Mouse (Mus musculus) liver, postnatal 0 days (tissue): Measurements from ENCODE around the gene Arhgap30. TPM values are rescaled to one million over a fixed set of nuclear protein-coding genes. Genes with fewer than 3 reads are reported as not detected.
A peak's percentile ranks its signal among the peaks of the same experiment; 100 is the strongest.

Experiments
- ATAC-seq: fragments of 200-750 bp; cut with Nextera tagmentation; 2 replicates; pipeline ENCODE4 v1.8.0; 2017; ENCODE audit warnings: mild to moderate bottlenecking, moderate library complexity
- DNase-seq: peaks from one replicate; pipeline ENCODE4 v3.0.0-alpha.2; 2016
- H3K27ac ChIP-seq: fragments of 300-500 bp; sonication (generic); 2 replicates; pipeline ENCODE4 v1.5.1; 2014; ENCODE audit warnings: antibody characterized with exemption, moderate library complexity, mild to moderate bottlenecking, low read depth
- H3K27me3 ChIP-seq: fragments of 300-500 bp; sonication (generic); 2 replicates; pipeline ENCODE4 v1.6.1; 2014; ENCODE audit warnings: low read length, control low read depth, mixed read lengths; ENCODE audit not compliant: insufficient read depth
- H3K36me3 ChIP-seq: fragments of 300-500 bp; sonication (generic); replicated peaks from 2 replicates; pipeline ENCODE4 v1.6.1; 2014; ENCODE audit warnings: mild to moderate bottlenecking, control low read depth, low read length, moderate library complexity, mixed read lengths; ENCODE audit not compliant: insufficient read depth
- H3K4me1 ChIP-seq: fragments of 300-500 bp; sonication (generic); 2 replicates; pipeline ENCODE4 v1.6.1; 2014; ENCODE audit warnings: antibody characterized with exemption, mild to moderate bottlenecking, control low read depth; ENCODE audit not compliant: insufficient read depth
- H3K4me2 ChIP-seq: fragments of 300-500 bp; sonication (generic); 2 replicates; pipeline ENCODE4 v1.6.1; 2014; ENCODE audit warnings: low read depth, mild to moderate bottlenecking, low read length, moderate library complexity, mixed read lengths
- H3K4me3 ChIP-seq: fragments of 300-500 bp; sonication (generic); 2 replicates; pipeline ENCODE4 v1.5.1; 2014; ENCODE audit warnings: low read depth, low read length
- H3K9ac ChIP-seq: fragments of 300-500 bp; sonication (generic); replicated peaks from 2 replicates; pipeline ENCODE4 v1.6.1; 2014; ENCODE audit warnings: mild to moderate bottlenecking, moderate library complexity
- H3K9me3 ChIP-seq: fragments of 300-500 bp; sonication (generic); 2 replicates; pipeline ENCODE4 v1.6.1; 2016; ENCODE audit warnings: mild to moderate bottlenecking, control low read depth, low read length, mixed read lengths
- CTCF ChIP-seq: sonication (generic); IDR thresholded peaks from 2 replicates; pipeline ENCODE4 v1.5.1; 2016; ENCODE audit warnings: antibody characterized with exemption, low read depth
- EP300 ChIP-seq: IDR thresholded peaks from 2 replicates; pipeline ENCODE4 v1.6.1; 2016; ENCODE audit warnings: antibody characterized with exemption, low read depth, mild to moderate bottlenecking
- WGBS: fragments of 180-500 bp; shearing (Covaris S2); extraction: QIAGEN DNeasy Blood & Tissue Kit; methylation state at CpG from one replicate; pipeline ENCODE4 v1.1.7; 2014; ENCODE audit not compliant: insufficient replicate concordance; 5-methylcytosine and 5-hydroxymethylcytosine counted together
- polyA plus RNA-seq: library from polyadenylated mRNA; unstranded; fragments of >200 nt; fragmentation: Nextera tagmentation; extraction: Ambion mirVana; gene quantifications from 2 replicates; pipeline ENCODE4 v1.2.1, GENCODE M21; 2015

The Arhgap30 gene
- 5.6 and 7.0 TPM in 2 replicates for polyA plus RNA-seq

DNA sequence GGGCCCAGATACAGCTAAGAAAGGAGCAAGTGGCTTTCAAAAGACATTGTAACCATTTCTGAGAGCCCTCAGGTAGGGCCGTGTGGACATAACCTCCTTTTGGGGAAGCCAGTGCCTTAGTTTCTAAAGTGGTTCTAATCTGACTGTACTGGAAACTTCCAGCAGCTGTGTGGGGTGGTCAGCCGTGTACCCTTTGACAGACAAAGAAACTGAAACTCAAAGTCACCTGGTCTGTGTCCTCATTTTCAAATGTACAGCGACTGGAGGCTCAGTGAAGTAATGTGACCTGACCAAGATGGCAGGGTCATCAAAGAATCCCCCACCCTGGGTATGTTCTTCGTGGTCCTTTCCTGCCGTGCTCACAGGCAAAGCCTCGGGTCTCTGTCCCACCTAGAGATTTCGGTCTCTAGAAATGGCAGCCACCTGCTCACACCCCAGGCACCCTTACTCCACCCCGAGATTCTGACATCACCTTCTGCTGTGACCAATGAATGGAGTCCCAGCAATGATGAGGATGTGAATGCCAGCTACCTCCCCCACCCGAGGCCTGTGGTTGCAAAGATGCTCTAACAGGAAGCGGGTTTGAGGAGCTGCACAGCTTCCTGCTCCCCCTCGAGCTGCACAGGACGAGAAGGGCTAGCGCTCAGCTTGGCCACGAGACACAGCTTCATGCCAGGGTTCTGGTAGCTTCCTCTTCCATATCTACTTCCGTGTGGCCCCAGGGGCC is at the start of gene Arhgap30:
Arhgap30 (plus strand) TSS at position 579 of the 727 bp plus-strand sequence.
- 32% methylated on average over 15 of the region's 15 CpGs for WGBS
- H3K4me3 ChIP-seq = peak within 1 kb of the TSS; percentile 56
- peak; percentile 81 for DNase-seq

DNA sequence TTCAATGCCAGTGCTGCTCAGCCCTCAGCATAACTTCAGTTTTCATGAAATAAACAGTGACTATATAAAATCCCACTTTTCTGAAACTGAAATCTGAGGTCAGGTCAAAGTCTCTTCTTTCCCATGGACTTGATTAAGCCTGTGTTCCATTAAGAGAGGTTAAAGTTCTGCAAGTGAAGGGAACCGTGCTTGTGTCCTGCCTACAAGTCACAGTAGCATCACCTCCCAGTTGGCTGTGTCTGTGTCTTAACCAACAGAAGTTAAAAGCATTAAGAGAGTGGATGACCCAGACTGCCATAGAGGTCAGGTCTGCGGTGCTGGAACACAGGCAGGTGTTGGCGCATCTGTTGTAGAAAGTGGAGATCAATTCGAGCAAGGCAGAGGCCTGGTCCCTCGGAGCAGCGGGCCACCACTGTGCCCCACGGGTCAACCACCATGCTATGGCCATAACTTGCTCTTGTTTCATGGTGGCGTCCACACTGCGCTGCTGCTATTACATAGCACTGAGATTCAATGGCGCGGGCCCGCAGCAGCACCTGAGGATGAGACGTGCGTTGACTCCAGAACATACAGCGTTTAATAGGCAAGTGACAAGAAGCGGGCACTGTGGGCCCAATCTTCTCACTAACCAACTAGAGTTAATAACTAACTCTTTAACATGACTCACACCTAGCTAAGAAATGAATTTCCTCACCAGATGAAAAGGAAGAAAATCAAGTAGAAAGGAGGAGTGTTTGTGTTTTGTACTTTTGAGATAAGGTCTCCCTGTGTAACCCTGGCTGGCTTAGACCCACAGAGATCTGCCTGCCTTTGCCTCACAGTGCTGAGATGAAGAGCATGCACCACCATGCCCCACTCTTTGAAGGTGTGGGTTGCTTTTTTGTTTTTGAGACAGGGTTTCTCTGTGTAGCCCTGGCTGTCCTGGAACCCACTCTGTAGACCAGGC is 46.2 kb upstream of the Arhgap30 start:
- Histone ChIP-seq H3K36me3 (peaks cover 40% of the 10 kb centered on the region), H3K9me3 (no peaks in the 10 kb centered on the region; the same call in 1 of the 2 replicates), H3K27me3 (no peaks in the 10 kb centered on the region), H3K4me1 (peaks cover 15% of the 10 kb centered on the region), H3K4me3 (no peak overlapping the region), H3K4me2 (no peak overlapping the region), H3K27ac (0 out of 2 replicates have a peak overlapping the region, but pooled peaks have one; percentile 50), H3K9ac (no peak overlapping the region)
- WGBS = 88% methylated on average over 16 of the region's 16 CpGs
- no peak for ATAC-seq
- TF ChIP-seq CTCF (no peak), EP300 (no peak)
- DNase-seq = no peak

More for the DNA sequence above, at the start of gene Arhgap30:
- H3K27me3 ChIP-seq = no peaks in the 10 kb centered on the region
- TF ChIP-seq EP300 = no peak
- no peak for TF ChIP-seq CTCF
- H3K4me2 ChIP-seq = peak within 1 kb of the TSS; percentile 67
- H3K4me1 ChIP-seq = no peaks in the 10 kb centered on the region
- H3K9ac ChIP-seq = peak within 1 kb of the TSS; percentile 66
- H3K36me3 ChIP-seq = no peaks in the 10 kb centered on the region
- peak; percentile 78 for ATAC-seq
- H3K27ac ChIP-seq = peak within 1 kb of the TSS; percentile 95
- H3K9me3 ChIP-seq = no peaks in the 10 kb centered on the region

DNA sequence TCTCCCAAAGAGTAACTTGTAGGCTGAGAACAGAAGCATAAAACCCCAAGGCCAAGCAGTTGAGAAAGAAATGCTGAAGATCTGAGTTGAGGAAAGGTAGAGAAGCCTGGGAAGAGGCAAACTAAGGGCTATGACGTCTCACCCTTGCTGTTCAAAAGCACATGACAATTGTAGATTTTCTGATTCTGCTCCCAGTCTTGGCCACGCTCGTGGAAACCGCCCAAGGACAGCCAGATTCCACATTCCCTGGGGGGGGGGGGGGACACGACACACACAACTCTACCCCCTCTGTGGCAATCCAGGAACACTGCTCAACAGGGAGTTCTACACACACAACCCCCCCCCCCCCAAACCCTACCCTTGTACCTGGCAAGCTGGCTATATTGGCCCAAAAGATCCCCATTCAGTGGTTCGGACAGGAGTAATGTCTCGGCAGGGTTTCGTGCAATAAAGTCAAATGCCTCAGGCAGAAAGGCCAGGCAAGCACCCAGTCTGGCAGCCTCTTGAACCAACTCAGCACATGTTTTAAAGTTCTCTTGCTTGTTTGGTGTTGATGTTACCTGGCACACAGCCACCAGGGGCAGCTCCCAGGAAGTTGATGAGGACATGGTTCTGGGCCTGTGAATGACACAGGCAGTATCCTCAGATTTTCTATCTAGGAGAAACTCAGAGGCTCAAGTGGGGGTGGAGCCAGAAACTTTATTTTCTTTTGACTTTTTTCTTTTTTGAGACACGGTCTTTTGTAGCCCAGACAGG is 44.7 kb upstream of the Arhgap30 start:
- Histone ChIP-seq H3K4me1 (peaks cover 19% of the 10 kb centered on the region), H3K4me3 (peak overlapping the region; percentile 85; the same call in 1 of the 2 replicates), H3K9ac (no peak overlapping the region), H3K27ac (peak overlapping the region; percentile 50), H3K27me3 (no peaks in the 10 kb centered on the region), H3K9me3 (no peaks in the 10 kb centered on the region; the same call in 1 of the 2 replicates), H3K4me2 (peak overlapping the region; percentile 74), H3K36me3 (peaks cover 31% of the 10 kb centered on the region)
- DNase-seq = peak; percentile 71
- peak; percentile 72 for ATAC-seq
- TF ChIP-seq EP300 = no peak
- TF ChIP-seq CTCF = no peak
- 61% methylated on average over 8 of the region's 9 CpGs for WGBS

GRCm38 (mm10) chr1:171344715-171345114 is 44.0 kb upstream of the Arhgap30 start:
- WGBS = 64% methylated on average over 9 of the region's 9 CpGs
- peak overlapping the region; percentile 50 for H3K27ac ChIP-seq

GRCm38 (mm10) chr1:171345225-171346094 is 43.3 kb upstream of the Arhgap30 start, which contains the start of the genes Nit1 and Pfdn2:
TSS of gene Nit1 (minus strand) at chr1:171345646.
TSS of gene Pfdn2 (plus strand) at chr1:171345670.
- peaks cover 20% of the 10 kb centered on the region for H3K4me1 ChIP-seq
- no peaks in the 10 kb centered on the region; the same call in 1 of the 2 replicates for H3K9me3 ChIP-seq
- TF ChIP-seq EP300 = 0 out of 2 replicates have a peak, but pooled peaks have one; percentile 15
- TF ChIP-seq CTCF = no peak
- ATAC-seq = peak; percentile 88
- peak within 1 kb of the TSS; percentile 74 for H3K4me2 ChIP-seq
- DNase-seq = peak; percentile 94
- 1% methylated on average over 53 of the region's 53 CpGs for WGBS
- H3K27ac ChIP-seq = peak within 1 kb of the TSS; percentile 50
- peak within 1 kb of the TSS; percentile 85 for H3K4me3 ChIP-seq
- peak within 1 kb of the TSS; percentile 75 for H3K9ac ChIP-seq
- no peaks in the 10 kb centered on the region for H3K27me3 ChIP-seq
- peaks cover 26% of the 10 kb centered on the region for H3K36me3 ChIP-seq

More at GRCm38 (mm10) chr1:171344715-171345114, 44.0 kb upstream of the Arhgap30 start:
- Histone ChIP-seq H3K4me3 (peak overlapping the region; percentile 85), H3K36me3 (peaks cover 28% of the 10 kb centered on the region), H3K4me2 (peak overlapping the region; percentile 74), H3K9ac (peak overlapping the region; percentile 75), H3K9me3 (no peaks in the 10 kb centered on the region; the same call in 1 of the 2 replicates), H3K4me1 (peaks cover 19% of the 10 kb centered on the region), H3K27me3 (no peaks in the 10 kb centered on the region)
- peak; percentile 72 for ATAC-seq
- DNase-seq = no peak
- no peak for TF ChIP-seq EP300
- TF ChIP-seq CTCF = no peak
